13 mouse cellular contexts compared by ENCODE assay signal in genomic region chr2:34742675-34743074, GRCm38 (mm10).
"Had no signal": no experiment of that assay in that cellular context is flagged by ENCODE, and none has a peak within 500 bp of the region (broad histone marks: within the 10 kb centered on the region; RNA-seq: fewer than 3 reads in every experiment).

No protein-coding gene starts in this region.

- DNase-seq: kidney, adult 18-20 months; kidney, postnatal 10 days; kidney, postnatal 4 days; lung, embryonic 14.5 days; lung, postnatal 10 days; midbrain, embryonic 14.5 days; thymus, adult 18-20 months; thymus, postnatal 14 days had no signal

- H3K4me2 ChIP-seq: intestine, embryonic 15.5 days; limb, embryonic 15.5 days; lung, embryonic 14.5 days; neural tube, embryonic 12.5 days had no signal

- H3K27ac ChIP-seq: intestine, embryonic 15.5 days; layer of hippocampus, adult 2 months; left cerebral cortex, adult 2 months; limb, embryonic 15.5 days; neural tube, embryonic 12.5 days had no signal

- H3K9ac ChIP-seq: intestine, embryonic 15.5 days; limb, embryonic 15.5 days; lung, embryonic 14.5 days; neural tube, embryonic 12.5 days had no signal

- H3K4me1 ChIP-seq: intestine, embryonic 15.5 days; neural tube, embryonic 12.5 days had no signal

- H3K9me3 ChIP-seq: intestine, embryonic 15.5 days; limb, embryonic 15.5 days; neural tube, embryonic 12.5 days had no signal

- ATAC-seq: intestine, embryonic 15.5 days had no signal

- H3K27me3 ChIP-seq: intestine, embryonic 15.5 days; limb, embryonic 15.5 days; neural tube, embryonic 12.5 days had no signal

- H3K4me3 ChIP-seq: intestine, embryonic 15.5 days; layer of hippocampus, adult 2 months; left cerebral cortex, adult 2 months; limb, embryonic 15.5 days; neural tube, embryonic 12.5 days had no signal
